Mouse (Mus musculus) heart, postnatal 10 days (tissue): ENCODE data around the gene Slc38a4. TPM values are rescaled to one million over a fixed set of nuclear protein-coding genes. Genes with fewer than 3 reads are reported as not detected.

Experiments used
- DNase-seq, 2 experiments: peaks; one replicate each; pipeline ENCODE4 v3.0.0; 2021
- intact Hi-C: fragments of 180-260 bp; cut with DNase I; formaldehyde crosslinking; loops from one replicate; pipeline ENCODE4 v1.15.1; 2025
- total RNA-seq, 2 experiments: library from RNA; stranded (reverse); gene quantifications; 2 replicates each; pipeline ENCODE4 v1.2.3; 2021

The Slc38a4 gene
- total RNA-seq, 2 experiments from 2014 or later = 61.5 to 61.8 TPM

DNA sequence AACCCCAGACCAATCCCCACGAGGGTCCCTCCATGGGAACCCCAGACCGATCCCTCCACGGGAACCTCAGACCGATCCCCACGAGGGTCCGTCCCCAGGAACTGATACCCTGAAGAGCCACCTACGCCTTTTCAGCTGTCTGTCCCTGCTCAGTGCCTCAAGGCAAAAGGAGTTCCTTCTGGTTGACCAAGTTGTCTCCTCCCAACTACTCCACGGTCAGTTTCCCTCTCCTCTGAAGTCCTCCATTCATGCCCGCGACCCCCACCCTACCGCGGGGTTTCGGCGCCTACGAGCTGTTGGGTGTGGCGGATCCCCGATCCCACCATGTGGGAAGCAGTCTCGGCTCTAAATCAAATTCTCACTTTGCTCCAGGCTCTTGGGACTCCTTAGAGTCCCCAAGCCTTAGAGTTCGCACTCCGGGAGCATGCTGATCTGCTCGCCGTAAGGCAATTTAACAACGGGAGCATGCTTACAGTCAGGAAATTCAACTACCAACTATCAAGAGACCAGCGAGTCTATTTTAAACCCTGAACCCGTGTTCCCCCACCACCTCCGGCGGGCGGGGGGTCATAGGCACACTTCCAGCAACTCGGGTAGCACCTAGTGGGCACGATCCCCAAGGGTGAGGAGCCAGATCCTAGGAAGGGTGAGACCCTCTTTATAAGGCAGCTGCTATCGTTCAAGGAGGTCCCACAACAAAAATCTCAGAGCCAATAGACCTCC is 828 bp downstream of the Slc38a4 start:
- intact Hi-C loops = loop anchor here (5.0 kb wide), 1 partner anchor 53 kb away; no protein-coding TSS in a partner anchor
- peak; percentile 43 to 49 for DNase-seq

DNA sequence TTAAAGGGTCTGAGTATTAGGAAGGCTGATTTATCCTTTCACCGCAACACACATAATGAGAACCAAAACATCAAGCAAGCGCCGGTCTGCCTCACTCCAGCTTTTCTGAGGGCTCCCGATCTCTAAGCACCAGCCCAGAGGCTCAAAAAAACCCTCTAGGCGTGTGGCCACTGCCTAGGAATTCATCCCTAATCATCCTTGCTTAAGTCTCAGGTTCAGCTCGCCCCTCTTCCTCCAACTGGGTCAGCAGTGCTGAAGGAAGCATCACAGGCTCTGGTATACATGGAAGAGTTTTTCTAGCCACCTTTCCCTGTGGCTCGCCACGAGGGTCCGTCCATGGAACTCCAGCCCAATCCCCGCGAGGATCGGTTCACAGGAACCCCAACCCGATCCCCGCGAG is 1.6 kb downstream of the Slc38a4 start:
- peak in 1 of 2 experiments; percentile 16 for DNase-seq
- intact Hi-C loops = loop anchor here (5.0 kb wide), 1 partner anchor 52 kb away; no protein-coding TSS in a partner anchor

DNA sequence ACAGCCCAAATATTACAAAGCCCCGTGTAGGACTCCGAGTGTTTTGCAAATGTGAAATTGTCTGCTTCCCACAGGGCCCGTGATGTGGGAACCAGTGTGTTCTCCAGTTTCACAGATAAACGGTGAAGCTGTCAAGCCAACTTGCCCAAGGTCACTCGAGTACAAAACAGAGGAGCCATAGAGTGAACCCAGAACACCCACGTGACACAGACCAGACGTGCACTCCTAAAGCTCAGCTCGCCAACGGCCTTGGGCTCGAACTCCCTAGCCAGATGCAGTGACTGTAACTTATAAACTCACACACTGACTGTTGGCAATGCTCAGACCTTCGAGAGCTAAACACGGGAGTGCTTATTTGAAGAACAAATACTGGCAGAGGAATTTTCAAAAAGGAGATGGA is 5.3 kb downstream of the Slc38a4 start:
- intact Hi-C loops = loop anchor here (5.0 kb wide), 1 partner anchor 48 kb away; no protein-coding TSS in a partner anchor

DNA sequence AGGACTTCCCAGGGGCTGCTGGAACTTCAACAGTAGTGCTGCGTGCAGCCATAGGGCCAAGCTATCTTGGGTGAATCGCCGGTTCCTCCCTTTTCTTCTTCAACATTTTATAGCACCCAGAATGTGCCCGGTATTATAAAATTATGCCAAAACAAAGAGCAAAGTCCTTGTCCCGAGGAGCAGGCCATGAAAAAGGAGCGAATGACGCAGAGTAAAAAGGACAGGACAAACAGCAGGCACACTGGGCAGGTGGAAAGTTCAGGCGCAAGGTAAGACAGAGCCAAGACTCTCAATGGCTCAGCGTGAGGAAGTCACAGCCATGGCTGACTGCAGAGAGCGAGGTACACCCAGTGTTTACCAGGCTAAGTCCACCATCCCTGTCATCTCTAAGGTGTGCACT is 5.7 kb downstream of the Slc38a4 start:
- intact Hi-C loops = loop anchor here (5.0 kb wide), 1 partner anchor 48 kb away; no protein-coding TSS in a partner anchor
- peak in 1 of 2 experiments; percentile 11 for DNase-seq

More for the DNA sequence above, 5.3 kb downstream of the Slc38a4 start:
- peak; percentile 41 to 44 for DNase-seq

DNA sequence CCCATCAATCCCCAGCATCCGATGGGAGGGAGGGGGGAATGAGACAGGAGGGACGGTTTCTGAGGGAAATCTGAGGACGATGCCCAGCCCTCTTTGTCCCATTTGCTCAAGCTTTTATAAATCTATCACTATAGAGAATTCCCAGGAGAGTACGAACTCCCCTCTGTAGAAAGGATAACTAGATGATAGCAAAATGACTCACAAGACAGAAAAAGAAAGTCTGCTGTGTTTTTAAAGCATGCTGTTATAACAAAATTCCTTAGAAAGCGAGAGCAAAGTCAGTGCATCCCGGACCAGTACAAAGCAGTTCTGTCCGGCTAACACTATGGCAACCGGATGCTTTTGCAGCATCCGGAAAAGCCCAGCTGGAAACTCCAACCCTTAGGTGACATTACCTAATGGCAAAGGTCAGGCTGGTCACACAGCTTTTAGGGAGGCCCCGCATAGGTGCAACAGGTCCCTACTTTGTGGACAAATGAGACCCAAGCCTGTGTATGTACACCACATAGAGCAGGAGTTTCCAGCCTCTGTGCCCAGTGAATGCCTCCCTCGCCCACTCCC is 6.4 kb downstream of the Slc38a4 start:
- peak in 1 of 2 experiments; percentile 26 for DNase-seq
- intact Hi-C loops = no loop called here

DNA sequence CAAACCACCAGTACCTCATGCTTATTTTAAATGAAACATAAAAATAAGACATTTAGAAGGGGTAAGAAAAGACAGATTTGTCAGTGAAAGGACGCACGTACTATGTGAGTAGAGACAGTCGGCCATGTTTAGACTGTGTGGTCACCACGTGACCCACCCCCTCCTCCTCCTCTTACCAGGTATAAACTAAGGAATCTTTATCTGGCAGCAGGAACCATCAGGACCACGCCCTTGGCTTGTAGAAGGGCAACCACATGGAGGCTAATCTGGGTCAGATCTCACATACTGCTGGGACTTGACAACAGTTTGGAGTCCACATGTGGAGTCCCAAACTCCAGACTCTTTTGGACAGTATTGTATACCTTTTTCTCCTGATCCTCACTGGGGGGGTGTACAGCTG is 7.5 kb downstream of the Slc38a4 start:
- intact Hi-C loops = no loop called here
- no peak for DNase-seq

DNA sequence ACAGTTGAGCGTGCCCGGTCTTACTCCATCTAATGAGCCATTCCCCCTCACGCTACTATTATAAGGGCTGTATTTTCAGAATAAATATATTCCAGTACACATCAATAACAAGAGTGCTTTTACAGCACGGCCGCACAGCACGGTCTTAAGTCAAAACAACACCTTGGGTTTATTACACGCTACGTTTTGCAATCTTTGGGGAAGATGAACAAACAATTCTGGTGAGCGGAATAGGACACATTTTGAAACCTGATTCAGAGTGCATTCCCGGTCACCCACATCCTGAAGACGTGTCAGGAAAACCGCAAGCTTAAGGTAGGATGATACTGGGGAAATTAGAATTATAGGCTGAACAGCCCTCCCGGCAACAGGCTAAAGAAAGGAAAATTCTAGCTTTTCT is 11.8 kb downstream of the Slc38a4 start:
- intact Hi-C loops = no loop called here

DNA sequence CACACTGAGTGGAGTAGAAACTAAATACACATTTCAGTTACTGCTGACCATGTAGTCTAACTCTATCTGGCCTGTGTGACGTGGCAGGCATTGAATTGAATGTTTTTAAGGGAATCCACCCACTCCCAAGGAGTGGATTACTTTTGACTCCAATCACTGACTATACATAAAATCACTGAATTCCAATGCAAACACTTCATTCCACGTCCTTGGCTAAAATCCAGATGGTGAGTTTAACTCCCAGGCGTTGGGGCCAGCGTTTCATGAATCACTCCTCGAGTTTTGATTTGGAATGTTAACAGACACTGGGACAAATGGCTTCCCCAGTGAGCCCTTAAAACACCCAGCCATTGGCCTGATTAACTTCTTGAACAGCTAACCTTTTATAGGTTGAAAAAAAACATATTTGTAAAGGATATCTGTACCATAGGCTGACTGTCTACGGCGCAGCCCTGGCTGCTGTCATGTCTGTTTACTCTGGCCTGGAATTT is 13.7 kb downstream of the Slc38a4 start:
- intact Hi-C loops = no loop called here
- no peak for DNase-seq

More for the DNA sequence above, 11.8 kb downstream of the Slc38a4 start:
- no peak for DNase-seq

DNA sequence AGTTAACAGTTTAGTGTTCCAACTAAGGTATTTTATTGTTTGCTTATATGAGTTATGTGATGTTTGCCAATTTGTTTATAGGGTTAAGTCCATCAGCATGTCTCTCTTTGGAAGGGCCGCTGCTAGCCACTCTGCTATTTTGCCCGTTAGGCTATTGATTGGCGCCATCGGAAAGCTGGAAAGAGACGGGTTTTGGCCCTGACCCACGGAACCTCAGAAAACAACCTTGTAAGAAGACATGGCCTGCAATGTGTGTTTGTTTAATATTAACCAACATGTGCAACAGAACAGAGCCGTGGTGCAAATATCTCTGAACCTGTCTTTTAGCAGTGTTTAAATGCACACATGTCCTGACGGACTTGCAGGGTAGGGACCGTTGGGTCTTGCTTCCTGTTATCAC is 14.6 kb downstream of the Slc38a4 start:
- intact Hi-C loops = no loop called here
- DNase-seq = no peak

DNA sequence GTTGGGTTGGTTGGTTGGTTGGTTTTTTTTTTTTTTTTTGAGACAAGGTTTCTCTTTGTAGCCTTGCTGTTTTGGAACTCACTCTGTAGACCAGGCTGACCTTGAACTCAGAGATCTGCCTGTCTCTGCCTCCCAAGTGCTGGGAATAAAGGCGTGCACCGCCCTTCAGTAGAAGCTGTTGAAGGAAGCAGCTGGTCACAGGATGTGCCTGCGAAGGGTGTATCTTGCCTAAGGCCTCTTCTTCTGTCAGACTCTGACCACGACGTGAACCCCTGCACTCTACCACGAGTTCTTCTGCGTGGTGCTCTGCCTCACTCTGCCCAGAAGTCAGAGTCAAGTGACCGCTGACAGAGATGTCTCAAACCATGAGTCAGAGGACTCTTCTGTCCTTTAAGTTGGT is 18.0 kb downstream of the Slc38a4 start:
- intact Hi-C loops = no loop called here
- no peak for DNase-seq

DNA sequence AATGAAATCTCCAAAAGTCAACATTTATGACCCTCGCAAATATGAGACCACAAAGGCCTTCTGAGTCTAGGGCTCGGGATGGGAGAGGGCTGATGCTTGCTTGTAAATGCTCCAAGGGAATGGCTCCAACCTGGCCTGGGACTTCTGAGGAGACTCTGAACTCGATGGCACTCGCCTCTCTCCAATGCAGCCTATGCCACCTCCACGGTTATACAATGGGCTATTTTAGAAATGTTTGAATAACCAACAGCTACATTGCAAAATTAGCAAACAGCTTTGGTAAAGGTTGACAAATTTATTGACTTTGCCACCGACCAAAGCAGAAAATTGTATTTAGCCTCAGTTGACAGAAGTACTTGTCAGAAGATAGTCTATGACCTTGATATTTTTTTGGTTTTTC is 19.9 kb downstream of the Slc38a4 start:
- DNase-seq = no peak
- intact Hi-C loops = no loop called here

DNA sequence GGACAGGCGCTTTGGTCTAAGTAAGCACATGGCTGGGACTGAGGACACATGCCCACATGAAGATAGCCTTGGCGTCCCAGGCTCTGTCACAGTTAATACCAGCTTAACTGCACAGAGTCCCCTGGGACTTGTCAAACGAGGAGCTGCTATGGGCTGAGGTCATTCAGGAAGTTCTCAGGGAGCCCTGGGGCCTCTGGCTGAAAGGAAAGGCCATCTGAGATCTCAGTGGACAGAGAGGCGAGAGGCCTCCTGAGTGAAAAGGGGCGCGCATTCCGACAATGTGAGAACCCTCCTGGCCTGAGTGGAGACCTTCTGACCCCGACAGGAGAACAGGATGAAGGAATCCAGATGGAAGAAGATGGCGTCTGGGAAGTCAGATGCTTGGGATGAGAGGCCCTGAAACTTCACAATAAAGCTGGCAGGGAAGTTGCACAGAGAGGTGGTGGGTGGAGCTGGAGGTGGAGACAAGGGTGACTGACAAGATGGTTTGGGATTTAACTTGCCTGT is 22.2 kb downstream of the Slc38a4 start:
- peak; percentile 24 to 34 for DNase-seq
- intact Hi-C loops = no loop called here

DNA sequence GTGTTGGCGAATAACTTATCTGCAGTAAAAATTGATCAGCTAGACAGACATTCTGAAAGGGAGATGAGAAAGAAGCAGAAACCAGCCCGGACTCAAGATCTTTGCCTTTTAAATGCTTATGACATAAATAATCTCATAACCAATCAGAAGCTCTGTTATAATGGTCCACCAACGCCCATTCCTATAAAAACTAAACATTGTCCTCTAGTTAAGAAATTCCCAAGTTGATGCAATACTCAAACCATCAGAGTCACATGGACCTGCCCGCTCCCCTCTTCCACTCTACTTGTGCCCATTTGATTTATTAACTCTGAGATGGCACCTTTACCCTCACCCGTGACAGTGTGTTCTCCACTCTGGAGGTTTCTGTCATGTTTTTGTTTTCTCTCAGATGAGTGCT is 23.9 kb downstream of the Slc38a4 start:
- DNase-seq = no peak
- intact Hi-C loops = no loop called here

DNA sequence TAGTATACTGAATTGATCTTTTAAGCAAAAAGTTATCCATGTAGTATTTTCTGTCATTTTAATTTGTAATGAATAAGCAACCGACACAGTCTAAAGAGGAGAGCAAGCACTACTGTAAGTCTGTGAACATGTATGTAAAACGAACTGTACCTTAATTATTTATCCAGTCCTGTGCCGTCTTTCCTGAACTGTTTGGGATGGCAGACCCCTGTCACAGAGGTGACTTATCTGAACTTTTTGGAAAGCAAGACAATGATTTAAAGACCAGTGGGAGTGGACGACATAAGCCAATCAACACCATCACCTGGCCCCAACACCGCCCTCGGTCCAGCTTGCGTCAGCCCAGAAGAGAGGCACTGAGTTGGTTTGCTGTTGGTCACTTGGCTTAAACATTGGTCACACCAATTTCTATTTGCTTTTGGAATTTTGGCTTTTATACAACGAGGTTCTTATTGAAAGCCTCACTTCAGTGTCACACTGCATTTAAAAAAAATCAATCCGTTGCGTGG is 24.7 kb downstream of the Slc38a4 start:
- no peak for DNase-seq
- intact Hi-C loops = no loop called here

DNA sequence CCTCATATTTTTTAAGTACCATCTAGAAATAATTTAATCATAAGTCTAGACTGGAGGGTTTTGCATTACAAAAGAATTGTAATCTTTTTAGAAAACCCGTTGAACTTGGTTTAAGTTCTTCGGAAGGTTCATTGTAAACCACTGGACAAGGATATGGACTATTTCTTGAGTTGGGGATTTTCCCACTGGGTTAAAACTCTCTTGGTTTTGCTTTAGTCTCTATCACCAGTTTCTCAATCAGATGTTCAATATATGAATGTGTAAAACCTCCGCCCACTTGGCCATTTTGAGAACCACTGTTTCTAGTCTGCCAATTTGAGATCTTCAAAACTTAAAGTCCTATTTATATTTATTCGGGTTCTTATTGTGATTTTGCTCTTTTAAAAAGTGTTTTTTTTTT is 25.6 kb downstream of the Slc38a4 start:
- no peak for DNase-seq
- intact Hi-C loops = no loop called here

DNA sequence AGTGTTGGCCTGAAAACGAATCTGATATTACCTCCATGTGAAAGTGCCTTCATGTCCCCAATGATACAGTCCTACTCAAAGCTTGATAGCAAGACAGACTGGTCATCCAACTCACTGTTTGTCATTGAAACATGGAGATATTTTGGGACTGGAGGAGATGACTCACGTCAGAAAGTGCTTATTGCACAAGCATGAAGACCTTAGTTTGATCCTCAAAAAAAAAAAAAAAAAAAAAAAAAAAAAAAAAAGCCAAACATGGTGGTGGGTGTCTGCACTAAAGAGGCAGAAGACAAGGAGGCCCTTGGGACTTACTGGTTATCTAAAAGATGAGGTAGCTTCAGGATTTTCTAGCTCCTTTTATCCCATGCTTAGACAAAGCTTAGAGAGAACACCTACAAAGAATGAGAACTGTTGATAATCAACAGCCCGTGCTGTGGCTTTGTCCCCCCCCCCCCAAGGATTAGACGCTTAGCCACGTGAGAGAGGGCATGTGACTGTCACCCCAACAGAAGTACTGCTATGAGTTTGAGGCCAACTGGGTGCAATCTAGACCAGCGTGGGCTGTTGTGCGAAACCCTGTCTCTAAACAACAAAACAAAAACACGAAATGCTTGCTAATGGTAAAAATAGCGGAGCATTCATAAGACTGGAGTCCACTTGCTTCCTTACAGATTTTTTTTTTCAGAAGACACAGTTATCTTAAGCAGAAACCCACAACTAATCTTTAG is 26.5 kb downstream of the Slc38a4 start:
- intact Hi-C loops = no loop called here
- no peak for DNase-seq

DNA sequence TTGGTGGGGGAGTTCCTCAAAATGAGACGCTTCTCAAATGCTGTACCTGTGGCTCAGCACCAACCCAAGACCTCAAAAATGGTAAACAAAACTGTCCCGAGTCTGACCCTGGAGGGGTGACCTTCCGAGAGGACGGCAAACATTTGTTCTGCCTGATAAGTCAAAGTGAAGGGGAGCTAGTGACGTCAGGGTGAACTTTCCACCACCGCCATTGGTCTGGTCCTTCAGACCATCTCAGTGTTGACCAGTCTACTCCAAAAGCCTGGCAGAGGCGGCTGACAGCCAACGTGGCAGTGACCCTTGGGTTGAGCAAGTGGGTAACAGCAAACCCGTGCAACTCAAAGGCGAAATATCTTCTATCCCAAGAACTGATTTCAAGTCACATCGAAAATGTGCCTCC is 27.1 kb downstream of the Slc38a4 start:
- intact Hi-C loops = no loop called here
- no peak for DNase-seq

DNA sequence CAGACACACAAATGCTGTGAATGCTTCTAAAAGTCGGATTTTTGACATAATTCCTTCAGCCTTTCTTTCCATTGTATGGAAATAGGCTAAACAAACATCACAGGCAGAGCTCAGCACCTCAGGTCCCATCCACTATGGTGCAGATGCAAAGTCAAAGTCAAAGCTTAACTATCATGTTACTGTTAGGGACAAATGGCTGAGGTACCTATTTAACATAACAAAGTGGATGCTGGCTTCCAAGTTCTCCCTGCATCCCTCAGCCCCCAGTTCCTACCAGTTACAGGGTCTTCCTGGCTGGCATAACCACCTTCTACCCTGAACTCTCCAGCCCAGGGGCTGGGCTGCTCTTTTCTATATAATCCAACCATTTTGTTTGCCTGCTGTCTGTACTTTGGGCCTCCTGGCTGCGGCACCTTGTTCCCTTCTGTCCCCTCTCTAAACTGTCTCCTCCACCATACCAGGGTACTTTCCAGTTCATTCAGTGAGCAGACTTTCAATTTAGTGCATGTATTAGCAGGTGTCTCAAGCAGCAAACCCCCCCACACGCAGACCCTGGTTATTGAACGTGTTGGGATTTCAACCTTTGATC is 27.6 kb downstream of the Slc38a4 start:
- intact Hi-C loops = no loop called here
- DNase-seq = no peak

DNA sequence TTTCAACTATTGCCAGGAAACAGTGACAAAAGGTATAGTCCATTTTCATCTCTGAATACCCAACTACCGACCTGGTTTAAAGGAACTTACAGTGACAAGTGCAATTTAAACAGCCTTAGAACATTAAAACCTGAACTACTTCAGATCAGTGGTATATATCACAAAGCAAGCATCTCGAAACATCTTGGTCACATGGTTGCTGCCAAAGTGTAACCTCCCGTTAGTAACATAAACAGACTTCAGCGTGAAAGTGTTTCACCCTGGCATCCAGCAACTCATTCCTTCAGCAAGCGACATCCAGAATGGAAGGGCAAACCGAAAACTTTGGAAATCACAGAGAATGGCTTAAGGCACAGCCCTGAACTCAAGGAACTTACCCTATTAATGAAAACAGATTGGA is 29.1 kb downstream of the Slc38a4 start:
- no peak for DNase-seq
- intact Hi-C loops = no loop called here

DNA sequence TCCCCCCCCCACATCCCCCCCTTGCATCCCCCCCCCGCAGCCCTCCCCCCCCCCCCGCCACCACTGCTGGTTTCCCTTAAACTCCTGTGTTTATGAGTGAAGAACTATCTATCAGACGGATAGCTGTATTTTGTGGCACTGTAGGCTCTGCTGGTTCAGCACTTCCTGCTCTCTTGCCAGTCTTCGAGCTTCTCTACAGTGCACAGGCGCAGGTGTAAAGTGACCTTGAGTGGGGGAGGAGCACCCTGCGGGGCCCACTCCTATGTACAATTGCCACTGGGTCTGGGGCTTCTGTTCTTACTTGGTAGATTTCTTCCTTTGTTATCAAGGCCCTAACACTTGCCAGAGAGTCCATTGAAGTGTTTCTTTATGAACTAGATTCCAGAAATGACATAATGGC is 33.0 kb downstream of the Slc38a4 start:
- intact Hi-C loops = no loop called here
- DNase-seq = no peak

DNA sequence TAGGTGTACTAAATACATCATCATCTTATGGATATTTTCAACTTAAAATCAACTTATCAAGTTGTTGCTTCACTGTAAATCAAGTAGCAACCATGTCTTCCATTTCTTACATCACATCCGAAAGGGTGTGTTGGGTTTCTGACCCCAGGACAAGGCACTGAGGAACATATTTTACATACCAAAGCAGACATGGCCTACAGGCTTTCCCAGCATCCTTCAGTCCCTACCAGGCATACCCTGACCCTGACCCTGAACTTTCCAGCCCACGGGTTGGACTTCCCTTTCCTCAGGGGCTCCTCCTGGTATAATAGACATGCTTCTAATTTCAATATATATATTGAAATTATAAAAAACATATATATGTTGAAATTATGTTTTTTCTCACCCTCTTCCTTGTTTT is 33.5 kb downstream of the Slc38a4 start:
- intact Hi-C loops = no loop called here
- DNase-seq = no peak
